Mouse (Mus musculus): Measurements from ENCODE around the gene Cnmd.

Cnmd gene

DNA sequence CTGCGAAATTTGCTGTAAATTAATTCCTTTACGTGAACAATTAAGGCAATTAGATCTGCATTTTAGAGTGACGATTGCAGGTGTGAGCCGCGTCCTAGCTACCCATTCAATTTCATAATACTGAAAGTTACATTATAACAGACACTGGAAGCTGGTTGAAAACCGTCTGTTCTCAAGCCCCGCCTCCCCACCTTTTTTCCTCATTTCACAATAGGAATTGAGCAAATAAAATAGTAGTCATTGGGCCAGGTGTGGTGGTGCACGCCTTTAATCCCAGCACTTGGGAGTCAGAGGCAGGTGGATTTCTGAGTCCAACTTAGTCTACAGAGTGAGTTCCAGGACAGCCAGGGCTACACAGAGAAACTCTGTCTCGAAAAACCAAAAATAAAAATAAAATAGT is 19.9 kb downstream of the Cnmd start:
- DNase-seq, result no peak

DNA sequence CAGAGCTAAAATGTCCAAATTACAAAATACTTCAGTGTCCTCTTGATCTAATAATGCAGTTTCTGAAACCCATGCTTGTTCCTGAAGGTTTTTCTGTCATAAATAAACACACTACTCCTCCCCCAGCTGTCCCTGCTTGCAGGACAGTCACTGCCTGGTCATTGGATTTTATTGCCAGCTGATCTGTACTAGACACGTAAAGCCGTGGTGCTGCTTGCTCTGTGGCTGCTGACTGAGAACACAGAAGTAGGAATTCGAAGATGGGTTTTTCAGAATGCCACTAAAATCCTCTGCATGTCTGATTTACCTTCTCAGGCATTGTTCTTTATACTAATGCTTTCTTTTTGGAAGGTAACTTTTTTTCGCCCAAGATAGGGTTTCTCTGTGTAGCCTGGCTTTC is 25.2 kb downstream of the Cnmd start:
- no peak for DNase-seq

DNA sequence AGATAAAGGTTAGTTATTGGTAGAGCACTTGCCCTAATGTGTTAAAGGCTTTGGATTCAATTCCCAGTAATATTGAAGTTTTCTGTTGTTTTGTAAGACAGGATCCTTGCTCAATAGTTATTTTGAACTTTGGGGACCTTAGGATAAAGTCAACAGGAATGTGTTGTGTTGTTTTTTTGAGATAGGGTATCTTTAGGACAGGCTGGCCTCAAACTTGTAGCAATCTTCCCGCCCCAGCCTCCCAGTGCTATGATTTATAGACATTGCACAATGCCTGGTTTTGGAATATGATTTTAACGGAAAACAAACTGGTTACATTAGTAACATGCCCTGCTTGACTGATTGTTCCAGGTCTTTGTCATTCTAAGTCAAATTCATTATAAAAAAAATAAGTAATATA is 28.8 kb downstream of the Cnmd start:
- DNase-seq, result no peak

DNA sequence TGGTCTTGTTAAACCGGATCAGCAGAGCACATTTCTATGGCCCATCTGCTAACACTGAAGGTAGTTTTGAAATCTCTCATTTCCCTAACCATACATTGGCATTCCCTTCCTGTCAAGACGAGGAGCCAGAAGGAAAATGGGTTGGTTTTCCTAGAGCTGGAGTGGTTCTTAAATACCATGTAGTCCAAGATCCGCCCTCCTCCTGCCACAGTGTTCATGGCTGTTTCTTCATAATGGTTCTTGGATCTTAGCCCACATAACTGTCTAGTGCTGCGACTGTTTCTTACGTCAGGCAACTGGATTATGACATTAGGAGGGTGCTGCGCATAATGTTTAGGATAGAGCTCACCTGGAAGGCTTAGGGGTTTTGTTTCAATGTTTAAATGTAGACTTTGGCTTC is 29.6 kb downstream of the Cnmd start:
- DNase-seq, result no peak

DNA sequence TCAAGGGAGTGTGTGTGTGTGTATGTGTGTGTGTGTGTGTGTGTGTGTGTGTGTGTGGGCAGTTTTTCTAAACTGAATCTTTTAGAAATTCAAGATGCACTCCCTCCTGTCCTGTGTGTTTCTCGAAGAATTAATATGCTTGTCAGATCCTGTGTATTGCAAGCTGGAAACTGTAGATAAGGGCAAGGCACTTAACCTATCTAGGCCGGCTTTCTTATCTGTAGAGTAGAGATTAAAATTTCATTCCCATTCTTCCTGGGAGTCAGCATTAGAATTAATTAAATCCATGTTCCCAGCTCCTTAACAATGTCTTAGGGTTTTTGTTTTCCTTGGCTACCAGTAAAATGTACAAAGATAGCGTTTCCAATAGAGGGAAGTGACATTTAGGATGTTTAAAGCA is 40.8 kb downstream of the Cnmd start:
- no peak for DNase-seq

DNA sequence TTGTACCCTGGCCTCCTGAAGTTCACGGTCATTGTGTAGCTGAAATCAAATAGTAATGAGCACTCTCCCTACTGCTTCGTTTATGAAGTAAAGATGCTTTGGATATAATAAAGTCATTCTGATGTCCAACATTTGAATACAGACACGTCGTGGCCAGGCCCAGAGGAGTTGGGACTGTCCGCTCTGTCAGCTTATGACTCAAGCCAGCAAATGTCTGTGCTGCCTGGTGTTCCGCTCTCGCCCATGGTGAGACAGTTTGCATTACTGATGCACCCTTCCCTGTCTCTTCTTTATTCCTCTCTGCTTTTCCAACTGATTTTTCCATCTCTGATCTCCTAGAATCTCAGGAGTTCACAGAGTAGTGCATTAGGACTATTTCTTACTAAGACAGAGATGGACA is 42.2 kb downstream of the Cnmd start:
- DNase-seq, result no peak

DNA sequence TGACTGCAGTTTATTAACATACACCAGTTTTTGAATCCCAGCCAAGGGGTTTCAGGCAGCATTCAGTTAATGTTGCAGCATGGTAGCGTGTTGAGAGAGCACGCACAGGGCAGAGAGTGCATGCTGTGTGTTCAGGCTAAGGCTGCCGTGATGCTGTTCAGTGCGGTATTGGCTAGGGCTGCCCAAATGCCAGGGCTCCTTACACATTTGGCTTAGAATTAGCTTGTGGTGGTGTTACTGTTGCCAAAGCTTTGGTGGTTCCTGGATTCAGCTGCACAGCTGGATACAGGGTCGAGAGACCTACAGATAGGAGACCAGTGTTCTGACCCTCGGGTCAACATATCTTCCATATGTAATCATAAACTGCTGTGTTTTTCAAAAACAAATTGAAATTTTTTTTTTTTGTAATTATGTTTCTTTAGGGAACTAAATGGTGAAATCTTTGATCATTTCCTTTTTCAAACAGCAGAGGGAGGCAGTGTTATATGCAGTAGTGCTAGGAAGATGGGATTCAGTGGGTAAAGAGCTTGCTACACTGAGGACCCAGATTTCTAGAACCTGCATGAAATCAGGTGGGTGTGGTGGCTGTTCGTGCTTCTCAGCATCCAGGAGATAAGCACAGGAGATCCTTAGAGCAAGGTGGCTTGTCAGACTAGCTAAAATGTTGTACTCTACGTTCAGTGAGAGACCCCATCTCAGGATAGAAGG is 44.7 kb downstream of the Cnmd start:
- no peak for DNase-seq

DNA sequence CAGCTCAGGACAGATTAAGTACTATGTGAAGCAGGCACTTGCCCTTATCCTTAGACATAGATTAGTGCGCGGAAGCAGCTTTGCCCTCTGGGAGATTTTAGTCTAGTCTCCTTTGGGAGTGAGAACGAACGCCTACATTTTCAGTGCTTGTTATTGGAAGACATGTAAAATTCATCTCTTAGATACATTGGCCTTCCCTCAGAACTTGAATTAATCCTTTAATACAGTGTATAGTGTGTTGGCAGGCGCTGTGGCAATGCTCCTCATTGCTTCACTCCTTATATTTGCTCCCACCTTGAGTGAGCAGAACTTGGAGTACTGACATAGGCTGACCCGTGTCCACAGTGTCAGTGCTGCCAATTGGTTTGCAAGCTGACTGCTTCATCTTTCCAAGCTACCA is 53.7 kb downstream of the Cnmd start:
- no peak for DNase-seq

DNA sequence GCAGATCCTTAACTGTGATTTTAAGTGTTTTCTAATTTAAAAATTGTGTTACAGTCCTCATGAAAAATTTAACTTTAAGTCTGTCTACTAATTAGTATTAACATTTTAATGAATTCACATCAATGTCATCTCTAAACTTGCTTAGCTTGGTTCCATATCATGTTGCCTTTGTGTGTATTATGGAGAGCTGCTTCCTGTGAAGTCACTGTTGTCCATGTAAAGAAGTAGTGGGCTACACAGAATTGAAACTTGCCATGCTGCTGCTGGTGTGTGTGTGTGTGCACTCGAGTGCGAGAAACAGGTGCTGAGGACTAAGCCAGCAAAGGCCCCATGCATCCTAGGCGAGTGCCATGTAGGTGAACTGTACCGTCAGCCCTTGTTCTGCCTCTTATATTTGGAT is 54.6 kb downstream of the Cnmd start:
- no peak for DNase-seq

DNA sequence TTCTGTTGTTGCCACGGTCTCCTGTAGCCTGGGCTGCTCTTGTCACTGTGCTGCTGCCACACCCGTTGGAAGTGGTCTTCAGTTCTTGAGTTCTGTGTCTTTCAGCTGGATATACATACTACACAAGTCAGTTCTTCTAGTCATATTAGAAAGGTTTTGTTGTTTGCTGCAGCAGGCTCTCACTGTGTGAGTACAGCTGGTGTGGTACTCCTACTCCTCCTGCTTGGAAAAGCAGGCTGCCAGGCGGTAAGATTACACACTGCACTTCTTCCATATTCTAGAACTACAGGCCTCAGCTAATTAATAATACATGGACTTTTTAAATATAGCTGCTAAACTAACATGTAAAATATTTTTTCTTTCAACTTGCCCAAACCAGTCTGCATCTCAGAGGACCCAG is 55.1 kb downstream of the Cnmd start:
- no peak for DNase-seq

DNA sequence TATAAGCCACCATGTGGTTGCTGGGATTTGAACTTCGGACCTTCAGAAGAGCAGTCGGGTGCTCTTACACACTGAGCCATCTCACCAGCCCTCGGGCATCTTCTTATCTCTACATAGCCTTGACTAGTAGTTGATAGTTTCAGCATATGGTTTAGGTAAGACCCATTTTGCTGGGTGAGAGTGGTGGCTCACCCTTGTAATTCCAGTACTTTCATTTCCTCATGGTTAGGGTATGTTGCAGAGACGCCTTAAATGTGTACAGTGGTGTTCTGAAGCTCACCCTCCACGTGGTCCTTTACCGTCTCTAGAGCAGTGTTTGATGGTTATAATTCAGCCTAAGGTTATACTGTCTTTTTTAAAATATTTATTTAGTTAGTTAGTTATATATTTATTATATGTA is 55.6 kb downstream of the Cnmd start:
- DNase-seq, result no peak

DNA sequence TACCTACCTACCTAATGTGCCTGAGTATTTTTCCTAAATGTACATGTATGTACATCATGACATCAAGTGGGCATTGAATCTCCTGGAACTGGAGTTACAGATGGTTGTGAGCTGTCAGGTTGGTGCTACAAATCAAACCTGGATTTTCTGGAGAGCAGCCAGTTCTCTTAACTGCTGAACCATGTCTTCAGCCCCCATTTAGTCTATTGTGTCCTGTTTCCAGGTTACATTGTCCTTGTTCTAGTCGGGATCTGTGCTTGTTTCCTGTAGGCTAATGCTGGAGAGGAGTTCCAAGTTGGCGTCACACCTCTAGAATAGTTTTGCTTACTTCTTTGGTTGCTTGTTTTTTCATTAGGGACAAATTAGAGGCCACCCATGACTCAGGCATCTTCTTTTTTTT is 56.1 kb downstream of the Cnmd start:
- DNase-seq, result no peak

DNA sequence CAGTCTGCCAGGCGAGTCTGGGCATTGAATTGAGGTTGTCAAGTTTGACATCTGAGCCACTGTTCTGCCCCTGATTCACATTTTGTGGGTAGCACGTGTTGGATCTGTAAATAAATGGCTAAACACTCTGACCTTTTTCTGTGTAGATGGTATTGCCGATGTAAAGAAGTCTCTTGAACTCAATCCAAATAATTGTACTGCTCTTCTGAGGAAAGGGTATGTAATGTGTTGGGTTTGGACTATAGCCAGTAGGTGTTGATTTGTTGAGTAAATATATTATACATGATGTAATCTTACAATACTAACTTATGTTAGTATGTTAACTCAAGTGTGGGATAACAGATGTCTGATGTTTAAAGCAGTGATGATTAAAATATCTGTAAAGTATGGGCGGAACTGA is 65.4 kb downstream of the Cnmd start:
- no peak for DNase-seq

DNA sequence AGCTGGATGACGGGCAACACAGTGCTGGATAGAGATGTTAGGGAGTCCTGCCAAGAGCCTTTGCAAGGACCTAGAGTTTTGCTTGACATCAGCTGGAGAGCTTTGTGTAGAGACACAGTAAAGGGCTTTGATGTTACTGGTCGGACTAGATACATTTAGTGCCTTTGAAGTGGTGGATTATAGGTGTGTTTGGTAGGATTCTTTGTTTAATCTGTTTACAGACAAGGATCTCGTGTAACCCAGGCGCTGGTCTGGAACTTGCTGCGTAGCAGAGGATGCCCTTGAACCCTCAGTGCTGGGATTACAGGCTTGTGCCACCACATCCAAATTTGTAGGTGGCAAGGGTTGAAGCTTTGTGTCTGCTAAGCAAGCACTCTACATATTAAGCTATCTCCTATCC is 67.9 kb downstream of the Cnmd start:
- DNase-seq, result no peak

DNA sequence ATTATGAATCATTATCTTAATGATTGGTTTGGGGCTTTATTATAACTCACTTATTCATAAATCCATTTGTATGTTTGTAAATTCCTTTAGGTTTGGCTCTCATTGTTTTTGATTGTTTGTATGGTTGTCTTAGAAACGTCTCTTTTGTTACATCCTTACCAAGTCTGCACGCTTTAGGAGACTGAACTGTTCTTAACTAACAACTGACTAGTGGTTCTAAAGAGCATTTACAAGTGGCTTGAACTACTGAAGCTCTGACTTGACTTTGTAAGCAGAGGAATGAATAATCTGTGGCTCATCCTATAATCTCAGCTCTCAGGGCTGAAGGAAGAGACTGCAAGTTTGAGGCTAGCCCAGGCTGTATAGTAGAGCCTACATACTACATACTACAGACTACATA is 70.4 kb downstream of the Cnmd start:
- DNase-seq, result no peak

DNA sequence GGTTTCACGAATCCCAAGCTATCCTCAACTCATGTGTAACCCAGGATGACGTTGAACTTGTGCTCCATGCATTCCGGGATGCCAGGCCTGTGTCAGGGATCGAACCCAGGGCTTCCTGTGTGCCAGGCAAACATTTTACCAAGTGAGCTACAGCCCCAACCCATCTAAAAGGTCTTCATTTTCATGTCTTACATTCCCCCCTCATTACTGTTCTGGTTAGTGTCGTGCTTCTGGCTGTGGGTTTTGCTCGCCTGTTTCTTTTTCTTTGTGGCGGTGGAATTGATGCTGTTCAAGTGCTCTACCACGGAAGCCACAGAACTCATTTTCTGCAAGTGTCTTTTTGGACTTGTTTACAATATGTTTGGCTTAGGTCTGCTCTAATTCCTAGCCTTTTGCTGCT is 71.1 kb downstream of the Cnmd start:
- DNase-seq, result no peak

DNA sequence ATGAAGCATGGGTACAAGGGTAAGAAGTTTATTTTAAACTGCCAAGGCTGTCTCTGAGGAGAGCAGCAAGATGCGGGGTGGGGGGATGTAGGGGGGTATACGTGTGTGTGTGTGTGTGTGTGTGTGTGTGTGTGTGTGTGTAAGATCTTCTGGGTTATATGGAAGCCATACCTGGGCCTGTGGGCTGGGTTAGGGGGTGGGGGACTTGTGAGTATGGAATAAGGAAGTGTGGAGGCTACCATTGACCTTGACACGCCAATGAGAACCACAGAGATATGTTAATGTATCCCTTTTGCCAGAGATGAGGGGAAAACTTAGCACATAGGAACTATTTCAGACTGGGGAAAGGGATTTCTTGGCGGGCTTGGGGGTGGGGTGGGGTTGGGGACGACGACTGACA is 72.6 kb downstream of the Cnmd start:
- no peak for DNase-seq

DNA sequence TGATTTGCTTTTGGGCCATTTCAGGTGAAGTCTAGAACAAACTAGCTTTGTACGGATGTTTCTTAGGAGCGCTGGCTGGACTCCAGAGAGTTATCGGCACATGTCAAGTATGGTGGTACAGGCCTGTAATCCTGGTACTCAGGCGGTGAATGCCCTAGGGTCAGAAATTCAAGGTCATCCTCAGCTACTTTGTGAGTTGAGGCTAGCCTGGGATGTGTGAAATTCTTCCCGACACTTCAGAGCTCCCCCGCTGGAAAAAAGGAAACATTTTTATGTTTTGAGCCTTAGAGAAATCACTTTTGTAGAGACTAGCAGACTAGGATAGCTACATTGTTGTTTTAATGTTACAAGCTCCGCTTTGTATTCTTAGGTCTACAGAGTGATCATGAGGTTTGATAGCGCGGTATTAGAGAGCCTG is 73.4 kb downstream of the Cnmd start:
- no peak for DNase-seq

DNA sequence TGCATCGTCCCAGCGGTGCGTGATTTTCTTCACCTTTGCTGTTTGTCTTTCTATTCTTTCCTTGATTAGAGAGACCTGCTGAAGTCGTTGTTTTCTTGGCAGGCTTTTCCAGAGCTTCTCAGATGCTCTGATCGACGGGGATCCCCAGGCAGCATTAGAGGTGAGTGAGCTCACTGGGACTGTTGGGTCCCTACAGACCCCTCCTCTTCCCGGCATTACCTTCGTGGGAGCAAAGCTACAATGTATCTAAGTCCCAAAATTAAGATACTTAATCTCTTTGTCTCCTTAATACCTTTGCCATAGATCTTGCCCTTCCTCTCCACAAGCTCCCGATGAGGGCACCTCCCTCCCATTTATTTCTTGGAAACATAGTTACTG is 74.1 kb downstream of the Cnmd start:
- no peak for DNase-seq

All from thymus, postnatal 25 days (tissue).